Mouse (Mus musculus) hindbrain, embryonic 10.5 days (tissue): ENCODE data around the gene Hsd17b14. TPM values are rescaled to one million over a fixed set of nuclear protein-coding genes. Genes with fewer than 3 reads are reported as not detected.

Experiments
- DNase-seq: peaks from one replicate; pipeline ENCODE4 v3.0.0-alpha.2; 2017; ENCODE audit warnings: low spot score
- H3K27ac ChIP-seq: fragments of 300-500 bp; sonication (generic); 2 replicates; pipeline ENCODE4 v1.5.1; 2016; ENCODE audit warnings: mild to moderate bottlenecking, moderate library complexity
- H3K27me3 ChIP-seq: fragments of 300-500 bp; sonication (generic); 2 replicates; pipeline ENCODE4 v1.6.1; 2016; ENCODE audit warnings: mild to moderate bottlenecking; ENCODE audit not compliant: poor library complexity, insufficient read depth, severe bottlenecking
- H3K36me3 ChIP-seq: fragments of 300-500 bp; sonication (generic); 2 replicates; pipeline ENCODE4 v1.6.1; 2016; ENCODE audit warnings: mild to moderate bottlenecking, moderate library complexity
- H3K4me1 ChIP-seq: fragments of 300-500 bp; sonication (generic); replicated peaks from 2 replicates; pipeline ENCODE4 v1.6.1; 2016; ENCODE audit warnings: mild to moderate bottlenecking
- H3K4me3 ChIP-seq: fragments of 300-500 bp; sonication (generic); 2 replicates; pipeline ENCODE4 v1.5.1; 2016; ENCODE audit warnings: mild to moderate bottlenecking, moderate library complexity
- H3K9me3 ChIP-seq: fragments of 300-500 bp; sonication (generic); 2 replicates; pipeline ENCODE4 v1.6.1; 2016; ENCODE audit warnings: mild to moderate bottlenecking, moderate library complexity
- WGBS: fragments of 180-500 bp; shearing (Covaris S2); methylation state at CpG from one replicate; pipeline ENCODE4 v1.1.7; 2016; 5-methylcytosine and 5-hydroxymethylcytosine counted together
- polyA plus RNA-seq: library from polyadenylated mRNA; unstranded; fragments of >200 nt; fragmentation: Nextera tagmentation; extraction: Ambion mirVana; gene quantifications from 2 replicates; pipeline ENCODE4 v1.2.1, GENCODE M21; 2016

Hsd17b14 gene
- polyA plus RNA-seq, 1 experiment from 2014 or later: 1.1 TPM

DNA sequence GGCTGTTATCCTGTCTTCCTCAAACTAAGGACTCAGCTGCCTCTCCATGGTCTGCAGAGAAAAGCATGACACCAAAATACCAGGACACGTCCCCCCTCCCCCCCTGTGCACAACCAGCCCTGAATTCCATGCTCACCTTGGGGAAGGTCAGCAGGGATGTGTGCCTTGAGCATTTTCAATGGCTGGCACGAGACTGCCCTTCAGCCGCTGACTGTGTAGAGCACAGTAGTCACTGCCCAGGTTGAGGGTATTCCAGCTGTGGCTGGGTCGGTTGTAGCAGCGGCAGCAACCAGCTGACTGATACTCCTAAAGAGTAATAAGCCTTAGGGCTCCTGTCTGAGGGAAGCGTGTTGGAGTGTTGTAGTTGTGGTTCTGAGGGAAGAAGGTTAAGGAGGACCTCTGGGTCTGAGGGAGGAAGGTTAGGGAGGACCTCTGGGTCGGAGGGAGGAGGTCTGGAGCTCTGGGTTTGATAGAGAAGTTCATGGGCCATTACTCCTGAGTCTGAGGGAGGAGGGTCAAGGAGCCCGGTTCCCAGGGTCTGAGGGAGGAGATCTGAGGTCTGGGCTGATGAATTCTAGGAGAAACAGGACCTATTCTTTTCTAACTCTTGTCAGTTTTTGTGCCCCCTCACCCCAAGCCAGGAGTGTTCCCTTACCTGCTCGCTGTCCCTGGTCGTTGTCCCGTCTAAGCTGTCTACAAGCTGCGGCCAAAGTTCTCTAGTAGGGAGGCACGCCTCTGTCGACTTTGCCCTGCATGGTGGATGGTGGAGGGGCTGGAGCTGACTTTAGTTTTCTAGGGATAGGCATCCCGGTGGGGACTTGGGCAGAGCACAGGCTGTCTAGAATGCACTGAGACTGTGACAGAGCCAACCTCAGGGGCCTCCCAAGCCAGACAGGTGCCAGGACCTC lies 20.0 kb downstream of the Hsd17b14 start:
- no peaks in the 10 kb centered on the region for H3K27me3 ChIP-seq
- peaks cover 35% of the 10 kb centered on the region for H3K36me3 ChIP-seq
- WGBS: 85% methylated on average over 15 of the region's 15 CpGs
- DNase-seq: no peak
- H3K9me3 ChIP-seq: no peaks in the 10 kb centered on the region
- H3K4me3 ChIP-seq: no peak overlapping the region
- peaks cover 24% of the 10 kb centered on the region for H3K4me1 ChIP-seq
- no peak overlapping the region for H3K27ac ChIP-seq

- no peak overlapping the region for H3K4me3 ChIP-seq
- DNase-seq: no peak
- H3K27ac ChIP-seq: no peak overlapping the region
- no peaks in the 10 kb centered on the region for H3K9me3 ChIP-seq
- H3K27me3 ChIP-seq: no peaks in the 10 kb centered on the region
- 91% methylated on average over 6 of the region's 6 CpGs for WGBS
- H3K36me3 ChIP-seq: peaks cover 55% of the 10 kb centered on the region
- peaks cover 10% of the 10 kb centered on the region for H3K4me1 ChIP-seq
Observed at GRCm38 (mm10) chr7:45585923-45586322, 31.2 kb downstream of the Hsd17b14 start.

DNA sequence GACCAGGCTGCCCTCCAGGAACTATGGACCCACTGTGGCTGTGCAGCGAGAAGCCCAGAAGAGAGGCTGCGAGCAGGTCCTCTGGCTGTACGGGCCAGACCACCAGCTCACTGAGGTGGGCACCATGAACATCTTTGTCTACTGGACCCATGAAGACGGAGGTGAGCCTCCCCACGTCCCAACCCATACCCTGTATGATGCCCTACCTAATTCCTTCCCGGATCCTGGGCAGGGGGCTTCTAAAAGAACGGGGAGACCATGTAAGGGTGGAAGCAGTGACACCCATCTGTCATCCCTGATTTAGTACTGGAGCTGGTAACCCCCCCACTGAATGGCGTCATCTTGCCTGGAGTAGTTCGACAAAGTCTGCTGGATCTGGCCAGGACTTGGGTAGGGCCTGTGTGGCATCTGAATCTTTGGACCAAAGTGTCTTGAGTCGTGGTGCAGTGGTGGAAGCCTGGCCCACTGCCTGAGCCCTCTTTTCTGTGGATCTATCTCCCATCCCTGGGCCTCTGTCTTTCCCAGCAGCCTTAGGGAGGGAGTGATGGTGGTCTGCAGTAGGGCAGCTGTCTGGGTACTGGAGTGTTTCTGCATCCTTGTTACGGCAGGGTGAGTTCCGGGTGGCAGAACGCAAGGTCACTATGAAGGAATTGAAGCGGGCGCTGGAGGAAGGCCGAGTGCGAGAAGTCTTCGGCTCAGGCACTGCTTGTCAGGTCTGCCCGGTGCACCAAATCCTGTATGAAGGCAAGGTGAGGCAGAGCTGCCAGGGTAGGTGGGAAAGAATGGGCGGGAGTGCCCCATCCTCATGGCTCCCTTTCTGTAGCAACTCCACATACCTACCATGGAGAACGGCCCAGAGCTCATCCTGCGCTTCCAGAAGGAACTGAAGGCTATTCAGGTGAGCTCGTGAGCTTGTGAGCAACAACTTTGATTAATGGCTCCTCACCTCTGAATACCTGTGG lies 33.2 kb downstream of the Hsd17b14 start:
- Histone ChIP-seq H3K36me3 (peaks cover 50% of the 10 kb centered on the region), H3K4me3 (no peak overlapping the region), H3K4me1 (peaks cover 10% of the 10 kb centered on the region), H3K9me3 (no peaks in the 10 kb centered on the region), H3K27ac (no peak overlapping the region), H3K27me3 (no peaks in the 10 kb centered on the region)
- DNase-seq: no peak
- WGBS: 94% methylated on average over 23 of the region's 23 CpGs

DNA sequence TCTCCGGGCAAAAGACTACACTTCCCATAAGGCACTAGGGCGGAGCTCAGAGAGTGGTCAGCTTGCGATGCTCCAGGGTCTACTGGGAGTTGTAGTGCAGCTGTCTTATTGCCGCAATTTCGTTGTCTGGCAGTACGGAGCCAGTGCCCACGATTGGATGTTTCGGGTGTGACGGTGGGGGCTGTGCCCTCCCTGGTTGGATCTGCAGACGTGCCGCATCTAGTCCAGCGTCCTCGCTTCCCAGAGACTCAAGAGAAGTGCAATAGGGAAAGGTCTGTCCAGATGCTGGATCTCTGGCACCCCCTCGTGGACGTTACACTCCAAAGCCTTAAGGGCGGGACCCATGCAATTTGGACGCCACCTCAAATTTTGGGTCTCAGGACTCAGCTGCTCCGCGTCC lies 34.5 kb downstream of the Hsd17b14 start:
- no peaks in the 10 kb centered on the region for H3K9me3 ChIP-seq
- DNase-seq: peak; percentile 92
- peak overlapping the region; percentile 47 for H3K4me3 ChIP-seq
- H3K27me3 ChIP-seq: no peaks in the 10 kb centered on the region
- H3K27ac ChIP-seq: peak overlapping the region; percentile 71
- peaks cover 40% of the 10 kb centered on the region for H3K36me3 ChIP-seq
- H3K4me1 ChIP-seq: peaks cover 10% of the 10 kb centered on the region
- 5% methylated on average over 19 of the region's 19 CpGs for WGBS

GRCm38 (mm10) chr7:45589898-45590297 lies 35.2 kb downstream of the Hsd17b14 start:
- Histone ChIP-seq H3K27ac (peak overlapping the region; percentile 71), H3K9me3 (no peaks in the 10 kb centered on the region), H3K4me3 (peak overlapping the region; percentile 47; the same call in 1 of the 2 replicates), H3K36me3 (peaks cover 34% of the 10 kb centered on the region), H3K27me3 (no peaks in the 10 kb centered on the region), H3K4me1 (peaks cover 10% of the 10 kb centered on the region)
- WGBS: 94% methylated on average over 5 of the region's 5 CpGs
- no peak for DNase-seq

GRCm38 (mm10) chr7:45590874-45591273 lies 36.2 kb downstream of the Hsd17b14 start:
- H3K9me3 ChIP-seq: no peaks in the 10 kb centered on the region
- DNase-seq: no peak
- 68% methylated on average over 3 of the region's 3 CpGs for WGBS
- H3K4me1 ChIP-seq: peaks cover 10% of the 10 kb centered on the region
- no peaks in the 10 kb centered on the region for H3K27me3 ChIP-seq
- H3K27ac ChIP-seq: no peak overlapping the region
- H3K36me3 ChIP-seq: peaks cover 24% of the 10 kb centered on the region
- H3K4me3 ChIP-seq: no peak overlapping the region

DNA sequence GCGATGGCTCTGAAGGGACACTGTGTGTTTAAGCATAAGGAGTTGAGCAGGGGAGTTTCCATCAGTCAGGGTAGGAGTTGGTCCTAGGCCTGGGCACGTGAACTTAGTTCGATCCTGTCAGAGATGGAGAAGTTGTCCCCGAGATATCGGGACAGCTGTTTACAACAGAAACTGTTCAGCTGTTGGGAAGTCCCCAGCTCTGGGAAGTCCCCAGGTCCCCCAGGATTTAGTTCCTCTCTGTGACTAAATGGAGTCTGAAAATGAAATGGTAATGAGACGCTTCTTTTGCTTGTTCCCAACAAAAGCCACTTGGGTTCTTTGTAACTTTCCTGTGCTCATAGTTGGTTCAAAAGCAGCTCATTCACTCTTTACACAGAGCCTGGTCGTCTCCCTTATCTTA lies 37.2 kb downstream of the Hsd17b14 start:
- H3K27ac ChIP-seq: no peak overlapping the region
- H3K27me3 ChIP-seq: no peaks in the 10 kb centered on the region
- no peak for DNase-seq
- H3K36me3 ChIP-seq: peaks cover 14% of the 10 kb centered on the region
- 82% methylated on average over 7 of the region's 7 CpGs for WGBS
- peaks cover 10% of the 10 kb centered on the region for H3K4me1 ChIP-seq
- no peak overlapping the region for H3K4me3 ChIP-seq
- no peaks in the 10 kb centered on the region for H3K9me3 ChIP-seq

- Histone ChIP-seq H3K27ac (no peak overlapping the region), H3K9me3 (no peaks in the 10 kb centered on the region), H3K36me3 (peaks cover 2% of the 10 kb centered on the region; the same call in 1 of the 2 replicates), H3K4me1 (peaks cover 10% of the 10 kb centered on the region), H3K27me3 (no peaks in the 10 kb centered on the region), H3K4me3 (no peak overlapping the region)
- WGBS: 26% methylated on average over 10 of the region's 10 CpGs
- peak; percentile 58 for DNase-seq
Observed at GRCm38 (mm10) chr7:45593118-45593815, 38.6 kb downstream of the Hsd17b14 start.

- no peaks in the 10 kb centered on the region for H3K36me3 ChIP-seq
- no peak overlapping the region for H3K4me3 ChIP-seq
- no peak overlapping the region for H3K27ac ChIP-seq
- WGBS: 85% methylated on average over 4 of the region's 4 CpGs
- H3K9me3 ChIP-seq: no peaks in the 10 kb centered on the region
- peaks cover 9% of the 10 kb centered on the region; the same call in 1 of the 2 replicates for H3K4me1 ChIP-seq
- no peaks in the 10 kb centered on the region for H3K27me3 ChIP-seq
- DNase-seq: no peak
Observed at GRCm38 (mm10) chr7:45595176-45595575, 40.5 kb downstream of the Hsd17b14 start.

DNA sequence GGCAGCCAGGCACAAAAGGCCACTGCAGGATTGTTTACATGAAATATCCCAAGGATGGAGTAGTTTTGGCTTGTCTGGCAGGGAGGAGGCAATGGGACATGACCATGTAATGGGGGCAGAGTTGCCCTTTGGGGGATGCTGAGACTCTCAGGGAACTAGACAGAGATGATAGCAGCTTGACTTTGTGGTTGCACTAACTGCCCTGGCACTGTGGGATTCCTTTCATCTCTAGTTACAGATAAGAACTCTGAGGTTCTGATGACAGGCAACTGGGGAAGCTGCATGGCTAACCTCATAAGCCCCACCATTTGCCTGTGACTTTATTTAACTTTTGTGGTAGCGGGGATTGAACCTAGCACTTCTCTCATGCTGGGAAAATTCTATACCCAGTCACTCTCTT lies 41.4 kb downstream of the Hsd17b14 start:
- Histone ChIP-seq H3K27ac (no peak overlapping the region), H3K27me3 (no peaks in the 10 kb centered on the region), H3K9me3 (no peaks in the 10 kb centered on the region), H3K4me3 (no peak overlapping the region), H3K36me3 (no peaks in the 10 kb centered on the region), H3K4me1 (peaks cover 9% of the 10 kb centered on the region; the same call in 1 of the 2 replicates)
- DNase-seq: no peak
- WGBS: 92% methylated on average over 1 of the region's 1 CpGs

DNA sequence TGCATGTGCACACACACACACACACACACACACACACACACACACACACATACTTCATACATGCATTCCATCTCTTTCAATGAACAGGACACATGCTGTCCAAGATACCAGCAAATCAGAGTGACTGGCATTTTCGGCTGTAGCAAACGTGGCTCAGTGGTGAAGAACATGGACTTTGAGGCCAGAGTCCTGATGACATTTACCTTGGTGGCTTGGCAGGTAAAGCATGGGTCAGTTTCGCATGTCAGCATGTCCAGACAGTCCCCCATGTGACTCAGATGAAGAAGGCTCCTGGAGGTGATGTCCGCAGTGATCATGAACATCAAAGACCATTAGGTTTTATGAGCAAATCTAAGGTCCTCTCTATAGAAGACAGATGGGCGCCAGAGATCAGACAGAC lies 42.3 kb downstream of the Hsd17b14 start:
- no peaks in the 10 kb centered on the region for H3K27me3 ChIP-seq
- WGBS: 90% methylated on average over 5 of the region's 5 CpGs
- no peaks in the 10 kb centered on the region for H3K9me3 ChIP-seq
- DNase-seq: no peak
- H3K36me3 ChIP-seq: no peaks in the 10 kb centered on the region
- no peak overlapping the region for H3K27ac ChIP-seq
- no peak overlapping the region for H3K4me3 ChIP-seq
- H3K4me1 ChIP-seq: peaks cover 11% of the 10 kb centered on the region; the same call in 1 of the 2 replicates

GRCm38 (mm10) chr7:45597527-45597926 lies 42.8 kb downstream of the Hsd17b14 start:
- WGBS: 88% methylated on average over 6 of the region's 6 CpGs
- Histone ChIP-seq H3K27me3 (no peaks in the 10 kb centered on the region), H3K4me1 (peaks cover 11% of the 10 kb centered on the region; the same call in 1 of the 2 replicates), H3K9me3 (no peaks in the 10 kb centered on the region), H3K27ac (no peak overlapping the region), H3K4me3 (no peak overlapping the region), H3K36me3 (no peaks in the 10 kb centered on the region)
- DNase-seq: no peak
